Mouse (Mus musculus): ENCODE measurements around the gene Olfr1426.
"Not testable (repeated sequence)": the region's sequence is repeated elsewhere in the genome, so short reads cannot be mapped to it uniquely, and the experiment has no call there.

DNA sequence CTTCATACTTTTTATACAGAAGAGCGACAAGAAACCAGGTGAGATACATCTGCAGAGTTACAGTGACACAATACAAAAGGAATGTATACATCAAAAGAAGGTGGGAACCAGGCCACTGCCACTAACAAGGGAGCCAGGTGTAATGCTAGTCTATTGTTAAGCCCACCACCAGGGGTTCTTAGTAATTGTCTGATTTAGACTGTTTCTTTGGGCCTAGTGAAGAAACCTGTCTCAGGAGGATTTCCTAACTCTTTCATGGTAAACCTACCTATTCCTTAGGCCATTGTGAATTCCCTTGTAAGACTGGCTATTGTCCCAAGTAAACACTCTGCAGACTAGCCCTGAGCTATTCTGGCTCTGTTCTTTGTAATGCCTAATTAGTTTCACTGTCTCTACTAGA lies 22.3 kb downstream of the Olfr1426 start:
- TF ChIP-seq CTCF, EP300 (IDR thresholded peaks at IDR 0.05; ENCODE audit: low read depth): not testable (repeated sequence)
